Comparison of ENCODE assay signal across 28 mouse cellular contexts in the genomic region with DNA sequence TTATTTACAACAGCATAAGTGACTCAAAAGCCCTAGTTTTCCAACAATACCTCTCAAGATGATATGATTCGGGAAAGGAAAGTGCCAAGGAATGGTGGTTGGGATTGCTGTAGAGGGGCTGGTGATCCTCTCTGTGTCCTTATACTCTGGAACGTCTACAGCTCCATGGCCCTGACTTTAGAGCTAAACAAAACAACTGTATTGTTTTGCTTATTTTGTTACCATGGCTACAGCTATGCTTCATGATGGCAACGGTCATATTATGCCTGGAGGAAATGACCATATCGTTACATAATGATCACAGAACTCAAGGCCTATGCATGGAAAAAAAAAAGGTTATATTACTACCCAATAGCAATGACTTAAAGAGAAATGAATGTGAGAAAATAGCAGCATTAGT.
"Had no signal": no experiment of that assay in that cellular context is flagged by ENCODE, and none has a peak within 500 bp of the region (broad histone marks: within the 10 kb centered on the region; RNA-seq: fewer than 3 reads in every experiment).

No protein-coding gene starts in this region.

- H3K4me1 ChIP-seq: limb, embryonic 10.5 days; limb, embryonic 12.5 days; limb, embryonic 13.5 days; limb, embryonic 15.5 days; liver, embryonic 12.5 days; liver, embryonic 13.5 days; liver, embryonic 15.5 days; lung, embryonic 15.5 days; midbrain, embryonic 10.5 days; midbrain, embryonic 12.5 days; midbrain, embryonic 13.5 days; midbrain, embryonic 15.5 days; neural tube, embryonic 12.5 days; neural tube, embryonic 13.5 days had no signal

- H3K27ac ChIP-seq: left cerebral cortex, adult 2 months; limb, embryonic 10.5 days; limb, embryonic 12.5 days; limb, embryonic 13.5 days; limb, embryonic 15.5 days; liver, embryonic 12.5 days; liver, embryonic 13.5 days; liver, embryonic 14.5 days; liver, embryonic 15.5 days; lung, embryonic 15.5 days; macrophage; midbrain, embryonic 10.5 days; midbrain, embryonic 12.5 days; midbrain, embryonic 13.5 days; midbrain, embryonic 15.5 days; neural tube, embryonic 12.5 days; neural tube, embryonic 13.5 days had no signal

- H3K9ac ChIP-seq: limb, embryonic 12.5 days; limb, embryonic 13.5 days; limb, embryonic 15.5 days; liver, embryonic 12.5 days; liver, embryonic 13.5 days; liver, embryonic 14.5 days; liver, embryonic 15.5 days; liver, postnatal 0 days; lung, embryonic 15.5 days; midbrain, embryonic 12.5 days; midbrain, embryonic 13.5 days; midbrain, embryonic 15.5 days; neural tube, embryonic 12.5 days; neural tube, embryonic 13.5 days had no signal

- ATAC-seq: liver, embryonic 12.5 days; liver, postnatal 0 days; midbrain, embryonic 13.5 days; midbrain, embryonic 15.5 days; midbrain, embryonic 16.5 days had no signal

- H3K36me3 ChIP-seq: limb, embryonic 10.5 days; limb, embryonic 12.5 days; limb, embryonic 13.5 days; limb, embryonic 15.5 days; liver, embryonic 12.5 days; liver, embryonic 13.5 days; liver, embryonic 15.5 days; lung, embryonic 15.5 days; midbrain, embryonic 10.5 days; midbrain, embryonic 12.5 days; midbrain, embryonic 13.5 days; midbrain, embryonic 15.5 days; neural tube, embryonic 12.5 days; neural tube, embryonic 13.5 days had no signal

- DNase-seq: layer of hippocampus, postnatal 36 days; left cerebral cortex, postnatal 4 days; liver; liver, embryonic 13.5 days; liver, postnatal 0 days; lung, postnatal 36 days; midbrain, embryonic 14.5 days had no signal

- H3K4me2 ChIP-seq: limb, embryonic 12.5 days; limb, embryonic 13.5 days; limb, embryonic 15.5 days; liver, embryonic 11.5 days; liver, embryonic 12.5 days; liver, embryonic 13.5 days; liver, embryonic 15.5 days; lung, embryonic 15.5 days; midbrain, embryonic 11.5 days; midbrain, embryonic 12.5 days; midbrain, embryonic 13.5 days; midbrain, embryonic 15.5 days; neural tube, embryonic 12.5 days; neural tube, embryonic 13.5 days had no signal

- H3K27me3 ChIP-seq: limb, embryonic 12.5 days; limb, embryonic 13.5 days; limb, embryonic 15.5 days; liver, embryonic 12.5 days; liver, embryonic 13.5 days; liver, embryonic 15.5 days; lung, embryonic 15.5 days; megakaryocyte, embryonic 14.5 days; midbrain, embryonic 12.5 days; midbrain, embryonic 13.5 days; midbrain, embryonic 15.5 days; neural tube, embryonic 12.5 days; neural tube, embryonic 13.5 days had no signal

- H3K4me3 ChIP-seq: left cerebral cortex, adult 2 months; limb, embryonic 10.5 days; limb, embryonic 12.5 days; limb, embryonic 13.5 days; limb, embryonic 15.5 days; liver, embryonic 12.5 days; liver, embryonic 13.5 days; liver, embryonic 15.5 days; lung, embryonic 15.5 days; midbrain, embryonic 10.5 days; midbrain, embryonic 12.5 days; midbrain, embryonic 13.5 days; midbrain, embryonic 15.5 days; myocyte; neural tube, embryonic 12.5 days; neural tube, embryonic 13.5 days had no signal

- H3K9me3 ChIP-seq: limb, embryonic 10.5 days; limb, embryonic 12.5 days; limb, embryonic 13.5 days; limb, embryonic 15.5 days; liver, embryonic 12.5 days; liver, embryonic 13.5 days; liver, embryonic 15.5 days; lung, embryonic 15.5 days; megakaryocyte, embryonic 14.5 days; midbrain, embryonic 10.5 days; midbrain, embryonic 12.5 days; midbrain, embryonic 13.5 days; midbrain, embryonic 15.5 days; neural tube, embryonic 12.5 days; neural tube, embryonic 13.5 days had no signal
